Mouse (Mus musculus): Measurements from ENCODE around the gene Grb10. TPM values are rescaled to one million over a fixed set of nuclear protein-coding genes. Genes with fewer than 3 reads are reported as not detected.

Grb10 gene
- total and polyA plus RNA-seq, 2 experiments from 2014 or later: 43.9 to 94.0 TPM

- Histone ChIP-seq H3K27me3 (ENCODE audit: insufficient read depth, low read length) (peaks cover 82% of the 10 kb centered on the region), H3K4me1 (ENCODE audit: insufficient read depth, low read length) (no peaks in the 10 kb centered on the region; the same call in 1 of the 2 replicates), H3K27ac (ENCODE audit: low read depth, low read length) (no peak overlapping the region), H3K9ac (replicated peaks; ENCODE audit: low read length, poor library complexity, severe bottlenecking) (peak overlapping the region; percentile 24; the same call in 1 of the 2 replicates), H3K4me3 (ENCODE audit: low read depth, low read length) (peak overlapping the region; percentile 43), H3K36me3 (ENCODE audit: insufficient read depth, low read length) (no peaks in the 10 kb centered on the region), H3K9me3 (ENCODE audit: low read length) (no peaks in the 10 kb centered on the region), H3K4me2 (ENCODE audit: low read depth, low read length, poor library complexity, severe bottlenecking) (peak overlapping the region; percentile 60)
- 3% methylated on average over 43 of the region's 65 CpGs for WGBS
- no peak for TF ChIP-seq CTCF (IDR thresholded peaks at IDR 0.05)
- DNase-seq (ENCODE audit: low spot score) (no peak), ATAC-seq (ENCODE audit: low FRiP score) (peak; percentile 31; the same call in 1 of the 2 replicates)
Observed at GRCm38 (mm10) chr11:12035916-12036910, 2.3 kb downstream of the Grb10 start.

- Histone ChIP-seq H3K4me2 (ENCODE audit: low read depth, low read length, poor library complexity, severe bottlenecking) (no peak overlapping the region), H3K27ac (ENCODE audit: low read depth, low read length) (no peak overlapping the region), H3K36me3 (ENCODE audit: insufficient read depth, low read length) (no peaks in the 10 kb centered on the region), H3K27me3 (ENCODE audit: insufficient read depth, low read length) (peaks cover 81% of the 10 kb centered on the region), H3K9me3 (ENCODE audit: low read length) (no peaks in the 10 kb centered on the region), H3K4me1 (ENCODE audit: insufficient read depth, low read length) (no peaks in the 10 kb centered on the region; the same call in 1 of the 2 replicates), H3K4me3 (ENCODE audit: low read depth, low read length) (no peak overlapping the region), H3K9ac (replicated peaks; ENCODE audit: low read length, poor library complexity, severe bottlenecking) (no peak overlapping the region)
- ATAC-seq (ENCODE audit: low FRiP score) (no peak), DNase-seq (ENCODE audit: low spot score) (no peak)
- WGBS: 15% methylated on average over 12 of the region's 12 CpGs
- TF ChIP-seq CTCF (IDR thresholded peaks at IDR 0.05): no peak
Observed at GRCm38 (mm10) chr11:12035324-12035723, 3.2 kb downstream of the Grb10 start.

GRCm38 (mm10) chr11:12034781-12035180 is 3.7 kb downstream of the Grb10 start:
- Histone ChIP-seq H3K4me1 (ENCODE audit: insufficient read depth, low read length) (no peaks in the 10 kb centered on the region; the same call in 1 of the 2 replicates), H3K9me3 (ENCODE audit: low read length) (no peaks in the 10 kb centered on the region), H3K36me3 (ENCODE audit: insufficient read depth, low read length) (no peaks in the 10 kb centered on the region), H3K4me3 (ENCODE audit: low read depth, low read length) (no peak overlapping the region), H3K4me2 (ENCODE audit: low read depth, low read length, poor library complexity, severe bottlenecking) (no peak overlapping the region), H3K9ac (replicated peaks; ENCODE audit: low read length, poor library complexity, severe bottlenecking) (no peak overlapping the region), H3K27me3 (ENCODE audit: insufficient read depth, low read length) (peaks cover 77% of the 10 kb centered on the region), H3K27ac (ENCODE audit: low read depth, low read length) (no peak overlapping the region)
- ATAC-seq (ENCODE audit: low FRiP score) (no peak), DNase-seq (ENCODE audit: low spot score) (no peak)
- no peak for TF ChIP-seq CTCF (IDR thresholded peaks at IDR 0.05)
- 57% methylated on average over 4 of the region's 4 CpGs for WGBS

GRCm38 (mm10) chr11:12034371-12034770 is 4.1 kb downstream of the Grb10 start:
- Histone ChIP-seq H3K27ac (ENCODE audit: low read depth, low read length) (no peak overlapping the region), H3K9ac (replicated peaks; ENCODE audit: low read length, poor library complexity, severe bottlenecking) (no peak overlapping the region), H3K4me3 (ENCODE audit: low read depth, low read length) (no peak overlapping the region), H3K4me1 (ENCODE audit: insufficient read depth, low read length) (no peaks in the 10 kb centered on the region; the same call in 1 of the 2 replicates), H3K27me3 (ENCODE audit: insufficient read depth, low read length) (peaks cover 76% of the 10 kb centered on the region), H3K36me3 (ENCODE audit: insufficient read depth, low read length) (no peaks in the 10 kb centered on the region), H3K4me2 (ENCODE audit: low read depth, low read length, poor library complexity, severe bottlenecking) (no peak overlapping the region), H3K9me3 (ENCODE audit: low read length) (no peaks in the 10 kb centered on the region)
- ATAC-seq (ENCODE audit: low FRiP score): no peak
- no peak for TF ChIP-seq CTCF (IDR thresholded peaks at IDR 0.05)
- WGBS: 45% methylated on average over 5 of the region's 5 CpGs
- DNase-seq (ENCODE audit: low spot score): no peak

GRCm38 (mm10) chr11:12032831-12033230 is 5.7 kb downstream of the Grb10 start:
- Histone ChIP-seq H3K4me1 (ENCODE audit: insufficient read depth, low read length) (no peaks in the 10 kb centered on the region; the same call in 1 of the 2 replicates), H3K9ac (replicated peaks; ENCODE audit: low read length, poor library complexity, severe bottlenecking) (no peak overlapping the region), H3K9me3 (ENCODE audit: low read length) (no peaks in the 10 kb centered on the region), H3K36me3 (ENCODE audit: insufficient read depth, low read length) (no peaks in the 10 kb centered on the region), H3K4me3 (ENCODE audit: low read depth, low read length) (no peak overlapping the region), H3K27me3 (ENCODE audit: insufficient read depth, low read length) (peaks cover 72% of the 10 kb centered on the region), H3K27ac (ENCODE audit: low read depth, low read length) (no peak overlapping the region), H3K4me2 (ENCODE audit: low read depth, low read length, poor library complexity, severe bottlenecking) (no peak overlapping the region)
- no peak for TF ChIP-seq CTCF (IDR thresholded peaks at IDR 0.05)
- DNase-seq (ENCODE audit: low spot score) (no peak), ATAC-seq (ENCODE audit: low FRiP score) (no peak)
- 40% methylated on average over 5 of the region's 5 CpGs for WGBS

- WGBS: 47% methylated on average over 17 of the region's 17 CpGs
- DNase-seq (ENCODE audit: low spot score) (peak; percentile 75), ATAC-seq (ENCODE audit: low FRiP score) (peak; percentile 75)
- Histone ChIP-seq H3K4me1 (ENCODE audit: insufficient read depth, low read length) (no peaks in the 10 kb centered on the region), H3K4me2 (ENCODE audit: low read depth, low read length, poor library complexity, severe bottlenecking) (peak overlapping the region; percentile 52), H3K27me3 (ENCODE audit: insufficient read depth, low read length) (peaks cover 24% of the 10 kb centered on the region), H3K27ac (ENCODE audit: low read depth, low read length) (peak overlapping the region; percentile 92), H3K36me3 (ENCODE audit: insufficient read depth, low read length) (no peaks in the 10 kb centered on the region), H3K9me3 (ENCODE audit: low read length) (peaks cover 14% of the 10 kb centered on the region; the same call in 1 of the 2 replicates), H3K9ac (replicated peaks; ENCODE audit: low read length, poor library complexity, severe bottlenecking) (peak overlapping the region; percentile 54), H3K4me3 (ENCODE audit: low read depth, low read length) (peak overlapping the region; percentile 42)
- TF ChIP-seq CTCF (IDR thresholded peaks at IDR 0.05): no peak
Observed at GRCm38 (mm10) chr11:12026638-12027037, 11.8 kb downstream of the Grb10 start.
